Mouse (Mus musculus) induced T-regulatory cell, adult 2 months (primary cell): ENCODE measurements around the gene Gucy2c.

Source experiments
- DNase-seq: peaks from one replicate; pipeline ENCODE4 v3.0.0-alpha.2; 2012; ENCODE audit warnings: low read depth

Gucy2c gene

DNA sequence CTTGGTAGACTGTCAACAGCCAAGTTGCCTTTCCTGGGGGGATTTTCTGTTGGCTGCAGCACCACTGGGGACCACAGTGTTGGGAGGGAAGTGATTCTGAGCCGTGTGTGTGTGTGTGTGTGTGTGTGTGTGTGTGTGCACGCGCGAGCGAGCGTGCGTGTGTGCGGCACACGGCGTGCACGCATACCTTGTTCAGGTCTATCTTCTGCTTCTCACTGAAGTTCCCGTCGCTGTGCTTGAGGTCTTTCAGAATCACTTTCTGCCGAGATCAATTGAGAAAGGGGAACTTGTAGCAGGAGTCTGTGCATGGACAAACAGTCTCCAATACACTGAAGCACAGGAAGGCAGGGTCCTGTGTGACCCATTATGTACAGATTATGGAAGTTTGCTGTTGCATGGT, 53.4 kb downstream of the Gucy2c start:
- no peak for DNase-seq

GRCm38 (mm10) chr6:136723171-136723570, 58.4 kb downstream of the Gucy2c start:
- no peak for DNase-seq

DNA sequence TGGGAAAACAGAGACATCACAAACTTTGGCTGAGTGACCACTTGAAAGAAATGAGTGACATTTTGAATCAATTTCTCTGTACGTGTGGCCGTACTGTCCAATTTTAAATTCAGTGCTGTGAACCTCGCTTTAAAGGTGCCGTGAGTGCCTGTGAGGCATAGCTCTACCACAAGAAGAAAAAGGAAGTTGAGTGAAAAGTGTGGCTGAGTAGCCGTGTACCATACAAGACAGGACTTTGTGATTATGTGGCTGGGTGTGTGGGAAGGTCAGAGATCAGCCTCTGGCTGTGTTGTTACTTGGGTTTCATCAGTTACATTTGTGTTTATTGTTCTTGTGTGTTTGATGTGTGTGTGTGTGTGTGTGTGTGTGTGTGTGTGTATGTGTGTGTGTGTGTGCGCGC, 59.0 kb downstream of the Gucy2c start:
- no peak for DNase-seq

- DNase-seq = peak; percentile 56
Measured at GRCm38 (mm10) chr6:136721925-136722324, 59.6 kb downstream of the Gucy2c start.

DNA sequence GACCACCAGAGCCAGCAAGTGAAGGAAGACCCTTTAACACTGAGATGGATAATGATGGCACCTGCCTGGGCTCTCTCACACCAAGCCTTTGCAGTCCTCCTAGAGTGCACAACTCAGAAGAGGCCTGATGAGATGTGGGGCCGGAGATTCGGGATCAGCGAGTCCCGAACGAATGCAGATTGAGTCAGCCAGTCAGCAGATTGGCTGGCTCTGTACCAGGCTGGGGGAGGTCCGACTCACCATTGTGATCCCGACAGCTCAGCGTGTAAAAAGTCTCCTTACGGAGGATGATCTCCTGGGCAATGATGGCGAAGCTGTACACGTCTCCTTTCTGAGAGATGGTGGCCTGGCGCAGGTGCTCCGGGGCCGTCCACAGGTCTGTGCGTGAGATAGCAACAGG, 61.1 kb downstream of the Gucy2c start:
- DNase-seq = no peak

DNA sequence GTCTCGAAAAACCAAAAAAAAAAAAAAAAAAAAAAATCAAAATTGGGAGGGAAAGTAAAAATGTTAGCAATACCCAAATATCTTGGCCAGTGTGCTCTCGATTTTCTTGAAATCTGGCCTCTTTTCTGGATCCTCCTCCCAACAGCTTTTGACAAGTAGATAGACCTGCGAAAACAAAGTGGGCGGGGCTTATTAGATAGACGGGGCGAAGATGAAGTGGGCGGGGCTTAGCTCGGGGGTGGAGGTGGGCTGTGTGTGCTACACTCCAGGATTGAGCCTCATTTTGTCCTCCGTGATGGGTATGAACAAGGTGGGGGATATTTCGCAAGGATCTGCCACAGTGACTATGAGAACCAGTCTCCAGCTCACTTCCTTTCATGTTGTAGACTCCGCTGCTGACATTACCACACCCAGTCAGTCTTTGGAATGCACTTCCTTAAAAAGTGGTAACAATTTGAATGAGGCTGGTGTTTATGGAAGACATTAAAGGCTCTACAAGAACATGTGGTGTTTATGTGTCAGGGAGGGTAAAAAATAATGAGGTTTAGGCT, 65.6 kb downstream of the Gucy2c start:
- DNase-seq = no peak

GRCm38 (mm10) chr6:136714097-136714496, 67.5 kb downstream of the Gucy2c start:
- no peak for DNase-seq

DNA sequence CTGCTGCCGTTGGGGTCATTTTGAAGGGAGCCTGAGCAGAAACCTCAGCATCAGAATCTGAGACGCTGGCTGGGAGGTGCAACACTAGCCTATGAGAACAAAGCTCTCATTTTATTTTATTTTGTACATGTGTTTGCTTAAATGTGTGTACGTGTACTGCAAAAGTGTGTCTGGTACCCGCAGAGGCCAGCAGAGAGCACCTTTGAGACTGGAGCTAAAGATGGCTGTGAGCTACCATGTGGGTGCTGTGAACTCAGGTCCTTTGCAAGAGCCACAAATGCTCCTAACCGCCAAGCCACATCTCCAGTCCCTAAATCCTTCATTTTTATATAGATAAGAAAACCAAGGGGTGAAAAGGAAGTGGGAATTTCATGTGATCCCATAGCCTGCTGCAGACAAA, 71.2 kb downstream of the Gucy2c start:
- no peak for DNase-seq

- DNase-seq = no peak
Measured at GRCm38 (mm10) chr6:136708597-136708996, 73.0 kb downstream of the Gucy2c start.

- no peak for DNase-seq
Measured at GRCm38 (mm10) chr6:136701878-136702277, 79.7 kb downstream of the Gucy2c start.

DNA sequence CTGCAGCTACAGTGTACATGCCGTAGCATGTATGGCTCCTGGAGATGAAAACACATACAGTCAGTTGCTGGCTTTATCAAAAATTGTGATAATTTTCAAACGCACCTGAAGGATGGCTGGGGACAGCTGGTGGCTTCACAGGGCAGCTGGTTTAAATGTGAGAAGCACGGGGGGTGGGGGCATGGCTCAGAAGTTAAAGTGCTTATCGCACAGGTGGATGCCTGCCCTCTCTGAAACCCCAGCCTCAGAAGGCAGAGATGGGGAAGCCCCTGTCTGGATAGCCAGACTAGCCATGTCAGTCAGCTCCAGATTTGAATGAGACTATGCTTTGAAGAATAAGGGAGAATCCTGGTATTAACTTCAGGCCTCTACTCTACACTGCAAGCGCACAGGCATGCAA, 80.4 kb downstream of the Gucy2c start:
- DNase-seq = no peak

DNA sequence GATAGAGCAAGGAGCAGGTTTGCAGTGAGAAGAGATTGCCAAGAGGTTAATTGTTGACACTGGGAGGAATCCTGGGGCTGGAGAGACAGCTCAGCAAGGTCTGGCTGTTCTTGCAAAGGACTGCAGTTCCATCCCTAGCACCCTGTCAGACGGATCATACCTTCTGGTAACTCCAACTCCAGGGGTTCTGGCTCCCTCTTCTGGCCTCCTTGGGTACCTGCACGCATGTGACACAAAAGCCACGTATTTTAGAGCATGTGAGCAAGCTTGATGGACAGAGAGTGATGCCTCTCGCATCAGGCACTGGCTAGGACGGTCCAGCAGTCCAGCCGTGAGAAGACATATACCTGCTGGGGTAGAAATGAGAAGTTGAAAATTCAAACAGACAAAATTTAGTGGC, 90.3 kb downstream of the Gucy2c start:
- peak; percentile 17 for DNase-seq

DNA sequence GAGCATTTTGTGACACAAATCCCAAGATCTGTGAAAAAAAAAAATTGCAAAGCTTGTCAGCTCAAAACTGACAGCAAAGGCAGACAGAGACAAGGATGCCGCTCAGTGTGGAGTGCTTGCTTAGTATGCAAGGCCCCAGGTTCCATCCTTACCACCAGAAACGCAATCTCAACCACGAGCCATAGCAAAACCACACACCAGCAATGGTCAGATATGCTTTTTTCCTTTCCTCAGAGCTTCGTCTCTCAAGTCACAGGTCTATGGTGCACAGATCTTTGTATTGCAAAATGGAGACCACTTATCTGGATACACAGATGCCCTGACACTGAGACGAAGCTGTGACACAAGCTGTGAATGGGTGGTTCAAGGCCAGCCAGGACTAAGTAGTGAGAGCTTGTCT, 91.0 kb downstream of the Gucy2c start:
- DNase-seq = no peak

GRCm38 (mm10) chr6:136689790-136690413, 91.7 kb downstream of the Gucy2c start:
- DNase-seq = peak; percentile 73

- DNase-seq = no peak
Measured at GRCm38 (mm10) chr6:136685433-136685832, 96.1 kb downstream of the Gucy2c start.

DNA sequence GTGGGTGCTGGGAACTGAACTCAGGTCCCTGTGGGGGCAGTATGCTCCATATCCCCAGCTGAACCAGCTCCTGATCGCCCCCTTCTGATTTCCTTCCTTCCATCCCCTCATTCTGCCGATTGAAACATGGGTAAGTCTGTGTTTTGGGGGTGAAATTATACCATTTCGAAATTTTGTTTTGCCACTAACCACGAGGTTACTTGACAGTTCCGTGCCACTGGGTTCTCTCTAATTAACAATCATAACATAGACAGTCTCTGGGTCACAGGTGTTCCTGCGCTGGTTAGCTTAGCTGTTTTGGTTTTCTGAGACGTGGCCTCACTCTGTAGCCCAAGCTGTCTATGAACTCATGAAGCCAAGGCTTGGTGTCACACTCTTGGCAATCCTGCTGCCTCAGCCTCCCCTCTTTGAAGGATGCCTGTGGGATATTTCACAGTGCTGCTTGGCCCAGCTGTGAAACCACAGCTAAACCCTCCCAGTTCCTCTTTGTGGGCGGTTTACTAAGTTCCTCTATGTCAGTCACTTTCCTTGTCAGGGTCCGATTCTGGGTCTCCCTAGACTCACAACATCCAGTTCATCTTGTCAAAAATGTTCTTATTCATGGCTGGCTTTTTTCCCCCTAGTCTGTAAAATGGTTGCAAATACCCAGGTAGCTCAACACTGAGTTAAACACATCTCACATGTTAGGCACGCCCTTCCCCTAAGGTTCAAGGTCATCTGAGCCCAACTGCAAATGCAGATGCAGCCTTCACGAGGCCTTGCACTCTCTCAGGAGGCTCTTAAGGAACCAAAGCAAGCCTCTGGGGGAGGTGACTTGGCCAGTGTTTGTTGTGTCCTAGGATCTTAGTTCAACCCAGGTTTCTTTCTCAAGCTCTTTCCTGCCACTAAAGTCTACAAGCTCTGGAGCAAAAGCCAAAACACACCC, 97.9 kb downstream of the Gucy2c start:
- peak; percentile 18 for DNase-seq

GRCm38 (mm10) chr6:136679381-136679780, 102.2 kb downstream of the Gucy2c start:
- DNase-seq = no peak

GRCm38 (mm10) chr6:136674935-136675334, 106.6 kb downstream of the Gucy2c start:
- DNase-seq = no peak

DNA sequence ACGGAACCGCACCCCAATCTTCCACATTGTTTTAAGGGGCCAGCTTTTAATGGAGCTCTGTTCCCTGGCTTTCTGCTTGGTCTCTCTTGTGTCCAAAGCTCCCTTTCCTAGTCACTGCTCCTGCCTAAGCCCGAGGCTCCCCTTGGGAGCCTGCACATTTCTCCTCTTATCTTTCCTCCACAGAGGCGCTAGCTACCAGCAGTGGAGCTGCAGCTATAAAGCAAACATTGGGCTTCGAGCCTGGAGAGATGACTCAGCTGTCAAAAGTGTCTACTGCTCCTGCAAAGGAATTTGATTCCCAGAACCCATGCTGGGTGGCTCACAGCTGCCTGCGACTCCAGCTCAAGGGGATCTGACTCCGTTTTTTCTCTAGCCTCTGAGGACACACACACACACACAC, 109.1 kb downstream of the Gucy2c start:
- no peak for DNase-seq

DNA sequence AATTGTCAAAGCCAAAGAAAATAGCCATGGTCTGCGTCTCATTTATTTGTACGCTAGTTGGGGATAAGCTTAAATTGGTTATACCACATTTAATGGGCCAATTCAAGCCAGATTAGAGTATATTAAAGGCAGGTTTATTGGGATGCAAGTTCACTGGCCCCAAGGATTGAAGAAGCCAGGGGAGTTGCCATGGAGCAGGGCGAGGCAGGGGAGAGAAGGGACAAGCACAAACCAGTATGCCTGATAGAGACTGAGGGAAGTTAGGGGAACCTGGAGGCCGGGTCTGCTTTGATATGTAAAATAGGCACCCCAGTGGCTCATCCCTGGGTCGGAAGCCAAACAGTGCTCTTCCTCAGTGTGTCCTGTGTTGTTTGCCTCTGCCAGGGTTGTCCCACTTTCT, 112.3 kb downstream of the Gucy2c start:
- DNase-seq = no peak

DNA sequence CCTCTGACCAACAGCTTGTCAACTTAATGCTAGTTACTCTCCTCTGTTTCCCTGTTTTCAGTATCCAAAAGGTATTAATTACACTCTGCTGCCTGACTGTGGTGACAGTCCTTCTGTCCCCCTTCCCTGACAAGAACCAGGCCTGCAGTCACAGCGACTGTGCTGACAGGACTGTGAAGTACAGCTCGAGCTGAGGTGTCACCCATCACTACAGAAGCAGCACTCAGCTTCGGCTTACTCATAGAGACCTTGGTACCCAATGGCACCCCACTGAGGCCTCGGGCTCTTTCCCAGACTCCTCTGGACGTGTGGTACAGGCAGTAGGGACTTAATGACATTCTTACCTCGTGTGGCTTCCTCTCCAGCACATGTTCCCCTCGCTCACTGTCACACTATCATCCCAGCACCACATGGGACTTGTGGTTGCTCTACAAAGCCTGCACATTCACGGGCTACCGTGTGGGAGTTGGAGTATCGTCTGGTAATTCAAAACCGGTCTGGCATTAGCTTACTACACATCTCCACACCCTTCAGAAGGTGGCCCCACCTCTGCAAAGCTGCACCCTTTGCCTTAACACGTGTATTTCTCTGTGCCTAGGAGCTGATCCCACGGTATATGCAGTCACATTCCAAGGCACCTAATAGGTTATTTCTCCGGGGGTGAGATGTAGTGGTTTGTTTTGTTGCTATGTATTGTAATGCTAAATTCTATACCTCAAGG, 113.1 kb downstream of the Gucy2c start:
- no peak for DNase-seq

GRCm38 (mm10) chr6:136662063-136662462, 119.5 kb downstream of the Gucy2c start:
- DNase-seq = no peak

DNA sequence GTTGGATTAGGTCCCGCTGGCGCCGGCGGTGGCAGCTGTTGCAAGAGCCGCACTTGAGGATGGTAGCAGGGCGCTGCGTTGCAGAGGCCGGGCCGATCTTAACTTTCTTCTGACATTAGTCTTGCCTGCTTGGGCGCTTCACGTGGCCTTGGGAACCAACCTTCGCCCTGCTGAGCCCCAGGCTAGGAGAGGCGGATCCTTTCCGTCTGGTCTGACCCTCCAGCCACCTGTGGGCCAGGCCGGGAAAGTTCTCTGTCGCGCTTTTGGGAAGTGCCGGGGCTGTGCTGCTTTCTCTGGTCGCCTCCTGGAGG, 119.9 kb downstream of the Gucy2c start, which contains the start of gene Plbd1:
Plbd1 (minus strand) TSS at position 223 of the 311 bp plus-strand sequence.
- DNase-seq = no peak
